Mouse (Mus musculus) lung, adult 2 months (tissue): ENCODE results near the gene Tspyl3.

Experiments used
- CTCF ChIP-seq: fragments of 200-500 bp; IDR thresholded peaks from 2 replicates; pipeline ENCODE4 v1.5.1; 2011; ENCODE audit warnings: mild to moderate bottlenecking, low read length, control low read depth; ENCODE audit not compliant: insufficient read depth
- POLR2A ChIP-seq: fragments of 200-500 bp; IDR thresholded peaks from 2 replicates; pipeline ENCODE4 v1.6.1; 2011; ENCODE audit warnings: low read depth, mild to moderate bottlenecking, control low read depth, low read length, borderline replicate concordance; ENCODE audit errors: extremely low read depth

DNA sequence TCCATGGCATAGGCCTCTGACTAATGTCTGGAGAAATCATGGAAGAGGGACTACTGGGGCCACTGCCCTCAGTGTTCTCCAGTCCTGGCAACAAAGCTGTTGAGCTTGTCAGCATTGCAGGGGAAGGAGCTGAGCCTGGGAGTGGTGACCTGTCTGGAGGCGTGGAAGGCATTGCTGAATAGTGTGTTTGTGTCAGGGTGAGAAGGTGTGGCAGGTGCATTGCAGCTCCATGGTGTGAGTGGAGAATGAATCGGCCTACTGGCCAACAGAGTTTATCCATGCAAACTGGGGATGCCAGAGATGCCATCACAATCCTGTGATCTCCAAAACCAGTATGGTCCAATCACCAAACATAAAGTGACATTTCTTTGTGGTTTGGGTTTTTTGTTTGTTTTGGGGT is 31.4 kb upstream of the Tspyl3 start:
- TF ChIP-seq CTCF (no peak), POLR2A (no peak)
